Mouse (Mus musculus) kidney, adult 2 months (tissue): ENCODE measurements around the gene Esrrg.

ENCODE experiments used
- CTCF ChIP-seq: fragments of 200-500 bp; conservative IDR thresholded peaks from 2 replicates; pipeline ENCODE4 v1.5.1; 2011; ENCODE audit warnings: low read depth, mild to moderate bottlenecking, control low read depth, low read length, moderate library complexity, mixed read lengths; ENCODE audit not compliant: insufficient read depth, insufficient read length
- POLR2A ChIP-seq: fragments of 200-500 bp; IDR thresholded peaks from one replicate; pipeline ENCODE4 v1.6.1; 2011; ENCODE audit warnings: low read depth, low read length, control low read depth

GRCm38 (mm10) chr1:187787055-187788016 is 178.7 kb downstream of the Esrrg start:
- TF ChIP-seq CTCF (no peak), POLR2A (no peak)
